Mouse (Mus musculus) forebrain, embryonic 11.5 days (tissue): Measurements from ENCODE around the gene Zzz3. TPM values are rescaled to one million over a fixed set of nuclear protein-coding genes. Genes with fewer than 3 reads are reported as not detected.
A peak's percentile ranks its signal among the peaks of the same experiment; 100 is the strongest.

Experiments
- ATAC-seq: fragments of 200-750 bp; cut with Nextera tagmentation; replicated peaks from 2 replicates; pipeline ENCODE4 v1.8.0; 2017; ENCODE audit warnings: moderate TSS enrichment; ENCODE audit not compliant: low FRiP score
- DNase-seq: peaks from one replicate; pipeline ENCODE4 v3.0.0-alpha.2; 2017; ENCODE audit warnings: low spot score
- H3K27ac ChIP-seq: fragments of 300-500 bp; sonication (generic); 2 replicates; pipeline ENCODE4 v1.5.1; 2014; ENCODE audit warnings: low read depth, low read length
- H3K27me3 ChIP-seq: fragments of 300-500 bp; sonication (generic); 2 replicates; pipeline ENCODE4 v1.6.1; 2014; ENCODE audit warnings: mild to moderate bottlenecking, low read length, mixed read lengths; ENCODE audit not compliant: control insufficient read depth, insufficient read depth
- H3K36me3 ChIP-seq: fragments of 300-500 bp; sonication (generic); 2 replicates; pipeline ENCODE4 v1.6.1; 2014; ENCODE audit warnings: mild to moderate bottlenecking, low read length, moderate library complexity, mixed read lengths; ENCODE audit not compliant: control insufficient read depth, insufficient read depth
- H3K4me1 ChIP-seq: fragments of 300-500 bp; sonication (generic); replicated peaks from 2 replicates; pipeline ENCODE4 v1.6.1; 2014; ENCODE audit warnings: low read length, mixed read lengths; ENCODE audit not compliant: control insufficient read depth, insufficient read depth
- H3K4me2 ChIP-seq: fragments of 300-500 bp; sonication (generic); 2 replicates; pipeline ENCODE4 v1.6.1; 2014; ENCODE audit warnings: low read depth, mild to moderate bottlenecking, low read length, moderate library complexity, mixed read lengths; ENCODE audit not compliant: severe bottlenecking
- H3K4me3 ChIP-seq: fragments of 300-500 bp; sonication (generic); 2 replicates; pipeline ENCODE4 v1.5.1; 2014; ENCODE audit warnings: low read depth, low read length
- H3K9ac ChIP-seq: fragments of 300-500 bp; sonication (generic); 2 replicates; pipeline ENCODE4 v1.6.1; 2014; ENCODE audit warnings: low read length
- H3K9me3 ChIP-seq: fragments of 300-500 bp; sonication (generic); 2 replicates; pipeline ENCODE4 v1.6.1; 2016; ENCODE audit warnings: low read length, mixed read lengths; ENCODE audit not compliant: control insufficient read depth
- WGBS: fragments of 180-500 bp; shearing (Covaris S2); extraction: QIAGEN DNeasy Blood & Tissue Kit; methylation state at CpG from one replicate; pipeline ENCODE4 v1.1.7; 2014; 5-methylcytosine and 5-hydroxymethylcytosine counted together
- polyA plus RNA-seq: library from polyadenylated mRNA; unstranded; fragments of >200 nt; fragmentation: Nextera tagmentation; extraction: Ambion mirVana; gene quantifications from 2 replicates; pipeline ENCODE4 v1.2.1, GENCODE M21; 2014

The Zzz3 gene
- 61.4 and 64.8 TPM in 2 replicates for polyA plus RNA-seq

DNA sequence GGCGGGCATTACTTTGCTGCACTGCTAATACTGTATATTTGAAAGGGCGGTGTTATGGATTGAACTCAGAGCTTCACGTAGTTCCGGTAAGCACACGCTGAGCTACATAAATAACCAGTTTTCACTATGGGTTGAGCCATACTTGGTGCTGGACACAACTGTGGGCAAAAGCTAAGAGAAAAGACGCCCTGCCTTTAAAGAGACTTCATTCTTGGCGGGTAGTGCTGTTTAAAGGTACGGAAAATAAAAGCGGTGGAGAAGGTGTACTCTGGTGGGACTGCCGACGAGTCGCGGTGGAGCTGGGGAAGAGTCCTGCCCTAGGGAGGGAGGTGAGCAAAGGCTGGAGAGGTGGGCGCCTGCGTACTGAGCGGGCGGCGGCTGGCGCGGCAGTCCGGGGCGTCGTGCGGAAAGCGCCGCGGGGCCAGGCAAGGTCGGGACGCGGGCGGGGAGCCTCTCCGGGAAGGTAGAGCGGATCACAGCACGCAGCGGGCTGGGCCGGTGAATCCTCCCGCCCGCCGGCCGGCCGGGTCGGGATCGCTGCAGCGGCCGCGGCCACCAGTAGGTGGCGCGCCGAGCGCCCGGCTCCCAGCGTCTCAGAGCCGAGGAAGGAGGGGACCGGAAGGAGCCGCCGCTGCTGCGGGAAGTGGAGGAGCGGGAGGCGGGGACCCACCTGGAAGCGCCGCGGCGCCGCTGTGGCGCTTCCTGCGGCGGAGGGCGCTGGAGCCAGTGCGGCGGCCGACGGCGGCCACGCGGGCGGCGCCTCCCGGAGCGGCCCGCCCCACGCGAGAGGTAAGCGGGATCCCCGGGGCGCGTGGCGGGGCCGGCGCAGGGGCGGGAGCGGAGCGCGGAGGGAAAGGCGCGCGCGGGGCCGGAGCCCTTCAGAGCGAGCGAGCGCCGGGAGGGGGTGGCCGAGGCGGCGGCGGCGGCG, at the start of gene Zzz3:
Gene Zzz3 (plus strand): TSS at position 124 of the 928 bp plus-strand sequence.
- no peaks in the 10 kb centered on the region; the same call in 1 of the 2 replicates for H3K36me3 ChIP-seq
- H3K4me2 ChIP-seq, result peak within 1 kb of the TSS; percentile 86
- peaks cover 5% of the 10 kb centered on the region; the same call in 1 of the 2 replicates for H3K4me1 ChIP-seq
- ATAC-seq (peak; percentile 93), DNase-seq (peak; percentile 94)
- peak within 1 kb of the TSS; percentile 84 for H3K4me3 ChIP-seq
- H3K9me3 ChIP-seq, result no peaks in the 10 kb centered on the region
- peak within 1 kb of the TSS; percentile 96 for H3K9ac ChIP-seq
- WGBS, result under 1% methylated on average over 69 of the region's 108 CpGs
- peak within 1 kb of the TSS; percentile 96 for H3K27ac ChIP-seq
- no peaks in the 10 kb centered on the region for H3K27me3 ChIP-seq

- whole genome bisulfite sequencing, result 8% methylated on average over 34 of the region's 44 CpGs
- DNase-seq, result peak; percentile 95
- Histone ChIP-seq H3K9me3 (no peaks in the 10 kb centered on the region), H3K9ac (peak within 1 kb of the TSS; percentile 82), H3K4me2 (peak within 1 kb of the TSS; percentile 66), H3K36me3 (no peaks in the 10 kb centered on the region), H3K4me3 (peak within 1 kb of the TSS; percentile 90), H3K27me3 (no peaks in the 10 kb centered on the region), H3K4me1 (peaks cover 3% of the 10 kb centered on the region; the same call in 1 of the 2 replicates), H3K27ac (no peak within 1 kb of the TSS)
- peak; percentile 97 for ATAC-seq
Observed at GRCm38 (mm10) chr3:152345732-152346632, 49.3 kb upstream of the Zzz3 start, which contains the start of gene Usp33. Gene Usp33 (plus strand): TSS chr3:152346478.

DNA sequence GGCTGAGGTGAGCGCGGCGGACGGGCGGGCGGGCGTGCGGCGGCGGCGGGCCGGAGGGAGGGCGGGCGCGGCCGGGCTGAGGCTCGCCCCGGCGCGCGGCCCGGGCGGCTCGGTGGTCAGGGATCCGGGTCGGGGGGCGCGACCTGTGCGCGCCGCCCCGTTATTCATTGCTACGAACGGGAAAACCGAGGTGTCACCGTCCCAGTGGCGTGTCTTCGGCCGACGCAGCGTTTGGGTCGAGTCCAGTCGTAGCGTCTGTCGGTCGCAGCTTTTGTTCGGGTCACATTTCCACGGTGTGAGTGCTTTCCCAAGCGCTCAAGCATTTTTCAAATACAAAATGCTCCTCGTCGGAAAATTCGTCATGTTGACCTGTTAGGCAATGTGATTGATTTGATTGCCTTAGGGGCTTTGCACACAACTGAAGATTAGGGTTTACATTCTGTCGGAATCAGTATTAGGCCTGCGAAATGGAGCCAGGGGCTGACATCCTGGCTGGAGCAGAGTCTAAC, 48.6 kb upstream of the Zzz3 start:
- no peak overlapping the region for H3K27ac ChIP-seq
- H3K4me2 ChIP-seq, result peak overlapping the region; percentile 66
- H3K9me3 ChIP-seq, result no peaks in the 10 kb centered on the region
- no peaks in the 10 kb centered on the region for H3K27me3 ChIP-seq
- ATAC-seq (peak; percentile 76), DNase-seq (no peak)
- peak overlapping the region; percentile 90 for H3K4me3 ChIP-seq
- peak overlapping the region; percentile 82 for H3K9ac ChIP-seq
- under 1% methylated on average over 48 of the region's 54 CpGs for WGBS
- peaks cover 3% of the 10 kb centered on the region; the same call in 1 of the 2 replicates for H3K4me1 ChIP-seq
- H3K36me3 ChIP-seq, result no peaks in the 10 kb centered on the region

- ATAC-seq (no peak), DNase-seq (no peak)
- Histone ChIP-seq H3K9ac (peak overlapping the region; percentile 82), H3K4me1 (peaks cover 3% of the 10 kb centered on the region; the same call in 1 of the 2 replicates), H3K27ac (no peak overlapping the region), H3K9me3 (no peaks in the 10 kb centered on the region), H3K4me3 (peak overlapping the region; percentile 90), H3K27me3 (no peaks in the 10 kb centered on the region), H3K36me3 (no peaks in the 10 kb centered on the region), H3K4me2 (peak overlapping the region; percentile 66)
- WGBS, result 48% methylated on average over 3 of the region's 3 CpGs
Observed at GRCm38 (mm10) chr3:152347227-152347626, 48.0 kb upstream of the Zzz3 start.

DNA sequence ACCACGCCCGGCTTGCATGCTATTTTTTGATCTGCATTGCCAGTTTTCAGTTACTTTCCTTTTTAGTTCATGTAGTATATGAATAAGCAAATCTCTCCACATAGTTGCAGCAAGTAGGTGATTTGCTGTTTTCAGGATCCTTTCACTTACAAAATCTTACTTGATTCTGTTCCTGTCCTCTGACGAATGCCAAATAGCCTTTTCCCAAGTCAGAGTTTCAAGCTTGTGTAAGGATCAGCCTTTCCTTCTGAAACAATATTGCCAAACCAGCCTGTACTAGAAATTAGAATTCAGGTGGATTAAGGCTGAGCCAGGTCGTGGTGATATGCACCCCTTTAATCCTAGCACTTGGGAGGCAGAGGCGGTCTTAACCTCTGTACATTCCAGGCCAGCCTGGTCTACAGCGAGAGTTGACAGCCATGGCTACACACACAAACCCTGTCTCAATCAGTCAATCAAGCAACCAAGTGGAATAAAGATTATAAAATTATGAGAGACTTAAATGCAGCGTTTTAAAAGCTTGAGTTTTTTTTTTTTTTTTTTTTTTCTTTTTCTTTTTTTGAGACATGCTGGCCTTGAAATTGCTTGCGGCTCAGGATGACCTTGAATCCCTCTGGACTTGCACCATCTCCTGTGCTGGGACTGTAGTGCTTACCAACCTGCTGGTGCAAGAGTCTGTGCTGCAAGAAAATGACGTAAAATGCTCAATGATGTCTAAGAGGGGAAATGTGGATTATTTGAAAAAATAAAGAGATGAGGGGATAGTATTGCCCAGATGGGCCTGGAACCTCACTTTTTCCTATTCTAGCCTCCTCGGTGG, 47.1 kb upstream of the Zzz3 start:
- no peak overlapping the region for H3K9ac ChIP-seq
- no peaks in the 10 kb centered on the region for H3K36me3 ChIP-seq
- H3K4me2 ChIP-seq, result no peak overlapping the region
- no peaks in the 10 kb centered on the region for H3K27me3 ChIP-seq
- H3K9me3 ChIP-seq, result no peaks in the 10 kb centered on the region
- ATAC-seq (no peak), DNase-seq (no peak)
- WGBS, result 92% methylated on average over 10 of the region's 10 CpGs
- H3K4me3 ChIP-seq, result no peak overlapping the region
- H3K27ac ChIP-seq, result no peak overlapping the region
- H3K4me1 ChIP-seq, result peaks cover 3% of the 10 kb centered on the region; the same call in 1 of the 2 replicates

DNA sequence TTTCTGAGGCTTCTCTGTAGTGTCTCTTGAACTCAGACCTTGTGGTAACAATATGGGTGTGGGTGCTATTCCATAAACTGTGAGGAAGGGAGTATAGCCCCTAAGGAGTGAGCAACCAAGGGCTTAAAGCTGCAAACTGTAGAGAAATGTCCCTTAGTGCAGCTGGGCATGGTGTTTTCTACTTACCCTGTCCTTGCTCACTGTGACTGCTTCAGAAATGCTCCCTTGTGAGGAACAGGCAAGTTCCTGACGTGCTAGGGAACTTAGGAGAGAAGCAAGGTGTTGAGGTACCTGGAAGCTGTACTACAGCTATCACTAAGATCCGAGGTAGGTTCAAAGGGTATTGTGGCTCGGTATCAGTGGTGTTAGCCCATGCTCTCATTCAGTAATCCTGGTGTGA, 44.8 kb upstream of the Zzz3 start:
- H3K9ac ChIP-seq, result no peak overlapping the region
- no peaks in the 10 kb centered on the region for H3K27me3 ChIP-seq
- ATAC-seq (no peak), DNase-seq (no peak)
- no peak overlapping the region for H3K4me3 ChIP-seq
- WGBS, result 87% methylated on average over 3 of the region's 3 CpGs
- H3K27ac ChIP-seq, result no peak overlapping the region
- no peaks in the 10 kb centered on the region for H3K9me3 ChIP-seq
- H3K4me1 ChIP-seq, result peaks cover 3% of the 10 kb centered on the region; the same call in 1 of the 2 replicates
- no peaks in the 10 kb centered on the region for H3K36me3 ChIP-seq
- H3K4me2 ChIP-seq, result no peak overlapping the region

GRCm38 (mm10) chr3:152350966-152351365, 44.3 kb upstream of the Zzz3 start:
- Histone ChIP-seq H3K9me3 (no peaks in the 10 kb centered on the region), H3K4me3 (no peak overlapping the region), H3K36me3 (no peaks in the 10 kb centered on the region), H3K9ac (no peak overlapping the region), H3K27me3 (no peaks in the 10 kb centered on the region), H3K4me2 (no peak overlapping the region), H3K4me1 (peaks cover 3% of the 10 kb centered on the region; the same call in 1 of the 2 replicates), H3K27ac (no peak overlapping the region)
- WGBS, result 90% methylated on average over 5 of the region's 5 CpGs
- DNase-seq (no peak), ATAC-seq (no peak)
